Mouse (Mus musculus) retina, embryonic 14.5 days (tissue): ENCODE measurements around the gene Foxo1.

Experiments used
- DNase-seq: peaks from one replicate; pipeline ENCODE4 v3.0.0-alpha.2; 2015; ENCODE audit warnings: low spot score

Foxo1 gene

DNA sequence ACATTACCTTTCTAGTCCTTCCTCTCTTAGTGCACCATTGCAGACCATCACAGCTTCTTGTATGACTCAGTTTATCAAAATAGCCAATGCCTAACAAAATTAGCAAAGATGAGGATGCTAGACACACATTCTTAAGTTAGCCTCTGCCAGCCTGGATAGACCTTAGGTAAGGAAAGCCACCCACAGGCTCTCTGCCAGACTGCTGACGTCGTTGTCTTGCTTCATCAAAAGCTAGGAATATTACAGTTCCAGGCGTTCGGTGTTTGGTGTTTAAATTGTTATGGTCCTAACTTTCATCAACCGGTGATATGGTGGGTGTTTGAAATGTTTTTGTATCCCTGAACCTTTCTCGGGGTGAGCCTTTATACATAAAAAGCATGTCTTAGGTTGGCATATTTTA, 96.4 kb downstream of the Foxo1 start:
- no peak for DNase-seq

DNA sequence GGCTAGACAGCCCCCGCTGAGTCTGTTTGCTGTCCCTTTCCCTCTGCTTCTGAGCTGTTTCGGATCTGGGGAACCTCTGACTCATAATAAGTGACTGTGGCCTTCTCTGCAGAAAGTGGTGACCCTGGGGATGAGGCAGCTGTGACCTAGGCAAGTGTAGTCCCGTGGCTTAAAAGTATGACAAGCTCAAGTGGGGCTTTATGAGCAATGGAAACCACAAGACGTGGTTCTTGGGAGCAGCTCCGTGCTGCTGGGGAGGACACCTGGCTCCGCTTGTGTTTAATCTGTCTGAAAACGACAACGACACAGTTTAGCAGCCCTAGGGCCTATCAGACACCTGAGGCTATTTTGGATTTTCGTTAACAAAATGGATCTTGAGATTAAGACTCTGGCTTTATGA, 101.1 kb downstream of the Foxo1 start:
- no peak for DNase-seq

DNA sequence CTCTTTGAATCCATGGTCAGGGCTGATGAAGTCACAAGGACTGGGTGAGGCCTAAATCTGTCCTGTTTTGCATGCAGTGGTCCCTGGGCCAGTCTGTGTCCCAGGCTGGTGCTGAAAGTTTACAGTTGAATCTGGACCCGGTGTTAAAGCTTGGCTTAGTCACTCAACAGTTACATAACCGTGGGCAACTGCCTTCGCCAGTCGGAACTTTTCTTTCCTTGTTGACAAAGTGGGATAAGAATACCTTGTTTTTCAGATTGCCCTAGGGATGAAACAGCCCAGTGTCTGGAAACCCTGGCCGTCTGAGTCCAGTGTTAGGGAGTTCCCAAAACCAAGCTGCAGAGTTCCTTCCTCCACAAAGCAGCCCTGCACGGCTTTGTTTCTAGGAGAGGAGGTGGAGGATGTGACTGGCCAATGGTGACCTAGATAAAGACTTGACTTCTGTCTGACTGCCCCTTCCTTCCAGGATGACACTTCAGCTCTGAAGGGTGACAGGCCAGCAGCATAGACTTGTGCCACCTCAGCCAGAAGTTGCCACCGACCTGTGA, 101.8 kb downstream of the Foxo1 start:
- DNase-seq = no peak

DNA sequence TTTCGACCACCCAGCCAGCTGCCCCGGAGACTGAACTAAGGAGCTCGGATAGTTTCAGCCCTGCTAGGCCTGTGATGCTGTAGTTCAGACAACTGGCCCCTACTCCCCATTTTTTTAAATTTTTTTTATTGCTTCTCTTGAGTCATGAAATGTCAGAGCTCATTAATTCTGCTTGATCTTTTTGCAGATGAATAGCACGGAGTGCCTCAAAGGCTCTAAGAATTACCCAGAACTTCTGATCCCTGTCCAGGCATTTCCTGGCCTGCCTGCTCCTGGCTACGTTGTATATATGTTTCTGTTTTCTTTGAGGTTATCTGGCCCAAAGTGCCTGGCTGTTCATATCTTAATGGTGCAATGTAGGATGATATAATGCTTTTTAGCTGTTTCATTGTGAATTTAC, 108.8 kb downstream of the Foxo1 start:
- DNase-seq = peak; percentile 24

DNA sequence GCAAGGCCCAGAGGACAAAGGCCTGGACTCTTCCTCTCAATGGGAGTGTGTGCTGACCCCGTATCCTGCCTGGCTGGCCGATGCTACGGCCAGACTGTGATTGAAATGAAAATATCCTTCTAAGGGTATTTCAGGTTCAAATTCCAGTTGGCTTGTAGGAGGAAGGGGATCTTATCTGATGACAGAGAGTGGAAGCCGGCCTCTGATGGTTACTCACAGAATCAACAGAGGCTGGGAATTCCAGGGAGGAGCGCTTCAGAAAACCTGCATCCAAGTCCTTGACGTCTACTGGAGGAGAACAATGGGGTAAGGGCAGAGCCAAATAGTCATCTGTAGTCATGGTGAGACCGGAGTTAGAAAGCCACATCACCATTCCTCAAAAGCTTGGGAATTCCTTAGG, 115.2 kb downstream of the Foxo1 start:
- DNase-seq = no peak

DNA sequence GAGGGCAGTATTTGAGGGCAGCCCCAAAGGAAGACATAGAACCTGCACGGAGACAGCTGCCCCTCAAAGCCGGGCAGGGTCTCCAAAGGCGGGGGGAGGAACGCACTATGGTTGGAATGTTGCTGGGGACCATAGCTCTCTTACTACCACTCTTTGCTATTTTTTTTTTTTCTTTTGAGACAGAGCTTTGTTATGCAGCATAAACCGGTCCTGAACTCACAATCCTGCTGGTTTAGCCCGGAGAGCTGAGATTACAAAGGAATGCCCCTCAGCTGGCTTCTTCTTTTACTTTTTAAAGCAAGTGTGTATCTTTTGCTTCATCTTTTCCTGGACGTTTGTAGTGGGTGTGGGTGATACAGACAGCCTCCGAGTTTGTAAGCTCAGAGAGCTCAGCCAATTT, 118.2 kb downstream of the Foxo1 start:
- no peak for DNase-seq

DNA sequence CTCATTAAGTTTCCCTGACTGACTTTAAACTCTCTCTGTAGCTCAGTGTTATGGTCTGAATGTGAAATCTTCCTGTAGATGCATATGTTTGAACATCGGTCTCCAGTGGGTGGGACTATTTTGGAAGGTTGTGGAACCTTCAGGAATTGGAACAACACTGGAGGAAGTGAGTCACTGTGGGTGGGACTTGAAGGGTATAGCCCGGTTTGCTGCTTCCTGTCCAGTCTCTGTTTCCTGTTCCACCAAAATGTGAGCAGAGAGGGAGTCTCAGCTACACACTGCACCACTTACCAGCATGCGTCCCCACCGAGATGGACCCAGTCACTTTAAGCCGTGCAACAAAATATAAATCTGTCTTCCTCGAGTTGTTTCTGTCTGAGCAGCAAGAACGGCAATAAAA, 122.2 kb downstream of the Foxo1 start:
- DNase-seq = no peak

DNA sequence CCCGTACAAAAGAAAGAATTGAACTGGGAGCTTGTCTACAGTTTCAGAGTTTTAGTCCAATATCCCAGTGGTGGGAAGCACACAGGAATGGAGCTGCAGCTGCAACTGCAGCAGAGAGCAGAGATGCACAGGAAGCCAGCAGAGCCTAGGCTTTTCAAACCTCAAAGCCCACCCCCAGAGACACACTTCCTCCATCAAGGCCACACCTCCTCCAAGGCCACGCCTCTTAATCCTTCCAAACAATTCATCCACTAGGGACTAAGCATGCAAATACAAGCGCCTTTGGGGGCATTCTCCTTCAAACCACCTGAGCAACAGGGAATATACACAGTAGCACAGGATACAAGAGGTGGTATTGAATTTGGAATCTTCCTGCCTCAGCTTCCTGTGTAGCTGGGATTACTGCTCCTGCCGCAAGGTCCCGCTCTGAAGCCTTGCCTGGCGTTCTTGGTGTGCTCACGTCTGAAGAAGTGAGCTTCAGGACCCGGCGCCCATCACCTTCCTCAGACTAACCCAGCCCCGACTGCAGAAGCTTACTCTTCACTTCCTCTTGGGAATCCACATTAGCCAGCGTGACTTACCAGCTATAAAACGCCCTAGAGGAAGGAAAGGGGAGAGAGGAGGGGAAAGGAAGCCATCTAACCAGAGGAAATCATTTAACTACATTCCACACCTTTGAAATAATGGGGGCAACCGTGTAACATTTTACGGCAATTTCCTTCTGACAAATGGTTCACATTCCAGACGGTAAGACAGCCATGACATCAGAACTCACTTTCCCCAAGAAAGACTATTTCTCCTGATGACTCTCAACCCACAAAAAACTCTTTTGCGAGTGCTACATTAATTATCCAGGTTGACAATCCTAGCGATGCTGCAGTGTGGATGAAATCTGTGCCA, 122.9 kb downstream of the Foxo1 start:
- no peak for DNase-seq

DNA sequence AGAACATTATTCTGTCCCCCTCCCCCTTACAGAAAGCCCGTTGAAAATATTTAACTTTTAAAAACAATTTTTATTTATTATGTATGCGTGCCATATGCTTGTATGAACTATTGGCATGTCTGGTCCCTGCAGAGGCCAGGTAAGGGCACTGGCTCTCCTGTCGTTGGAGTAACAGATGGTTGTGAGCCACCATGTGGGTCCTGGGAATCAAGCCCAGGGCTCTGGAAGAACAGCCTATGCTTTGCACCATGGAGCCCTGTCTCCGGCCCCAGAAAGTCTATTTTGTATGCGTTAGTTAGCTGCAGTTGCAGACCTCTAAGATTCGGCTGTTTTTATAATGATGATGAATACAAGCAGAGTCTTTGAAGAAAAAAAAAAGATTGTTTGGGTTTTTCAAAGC, 123.8 kb downstream of the Foxo1 start:
- DNase-seq = no peak

DNA sequence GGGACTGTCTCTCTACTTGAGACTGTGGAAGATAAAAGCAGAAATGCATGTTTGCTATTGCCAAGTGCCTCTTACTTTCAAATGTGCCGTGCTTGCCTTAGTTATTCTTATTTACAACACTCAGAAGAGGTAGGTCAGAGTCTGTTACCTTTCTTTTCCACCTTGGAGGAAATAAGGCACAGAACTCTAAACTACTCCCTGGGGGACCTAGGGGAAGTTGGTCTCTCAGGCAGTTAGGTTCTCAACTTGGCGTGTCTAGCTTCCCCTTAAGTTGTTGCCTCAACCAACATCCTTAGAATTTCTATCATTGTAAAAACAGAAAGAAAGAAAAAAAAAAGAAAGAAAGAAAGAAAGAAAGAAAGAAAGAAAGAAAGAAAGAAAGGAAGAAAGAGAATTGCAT, 124.4 kb downstream of the Foxo1 start:
- DNase-seq = no peak

DNA sequence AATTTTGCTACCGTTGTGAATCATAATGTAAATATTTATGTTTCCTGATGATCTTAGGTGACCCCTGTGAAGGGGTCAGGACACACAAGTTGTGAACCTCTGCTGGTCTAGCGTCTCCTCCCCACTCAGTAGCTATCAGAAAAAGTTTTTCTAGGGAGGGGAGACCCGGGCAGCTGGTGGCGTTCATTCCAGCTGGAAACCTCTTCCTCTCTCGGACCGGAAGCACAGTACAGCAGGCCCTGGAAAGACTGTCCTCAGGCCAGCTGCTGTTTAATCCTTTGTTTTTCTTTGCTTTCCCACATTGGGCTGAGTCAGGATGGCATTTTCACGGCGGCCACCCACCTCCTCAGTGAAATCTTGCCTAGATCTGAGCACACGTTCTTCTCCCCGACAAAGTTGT, 125.0 kb downstream of the Foxo1 start:
- DNase-seq = no peak

DNA sequence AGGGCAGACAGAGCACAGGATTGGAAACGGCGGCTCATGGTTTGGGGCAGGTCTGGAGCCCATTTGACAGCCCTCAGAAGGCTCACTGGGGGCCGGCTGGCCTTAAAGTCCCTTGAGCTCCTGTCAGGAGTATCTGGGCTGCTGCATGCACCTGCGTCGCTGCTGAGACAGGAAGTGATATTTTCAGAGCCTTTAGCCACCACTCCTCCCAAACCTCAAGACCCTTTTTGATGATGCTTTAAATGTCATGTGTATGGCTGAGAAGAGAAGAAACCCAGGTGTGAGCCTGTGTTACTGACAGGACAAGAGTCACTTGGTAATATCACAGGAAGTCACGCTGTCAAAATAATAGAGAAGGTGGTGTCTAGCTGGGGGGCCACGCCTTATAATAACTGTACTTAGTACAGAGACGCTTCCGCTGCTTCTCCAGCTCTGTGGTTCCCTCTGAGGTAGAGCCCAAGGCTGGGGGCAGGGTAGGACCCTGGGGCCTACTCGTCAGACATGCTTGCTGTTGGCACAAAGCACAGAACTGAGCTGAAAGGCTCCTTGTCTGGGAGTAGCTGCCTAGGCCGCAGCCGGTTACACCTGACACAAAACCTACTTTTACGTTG, 128.1 kb downstream of the Foxo1 start:
- no peak for DNase-seq

DNA sequence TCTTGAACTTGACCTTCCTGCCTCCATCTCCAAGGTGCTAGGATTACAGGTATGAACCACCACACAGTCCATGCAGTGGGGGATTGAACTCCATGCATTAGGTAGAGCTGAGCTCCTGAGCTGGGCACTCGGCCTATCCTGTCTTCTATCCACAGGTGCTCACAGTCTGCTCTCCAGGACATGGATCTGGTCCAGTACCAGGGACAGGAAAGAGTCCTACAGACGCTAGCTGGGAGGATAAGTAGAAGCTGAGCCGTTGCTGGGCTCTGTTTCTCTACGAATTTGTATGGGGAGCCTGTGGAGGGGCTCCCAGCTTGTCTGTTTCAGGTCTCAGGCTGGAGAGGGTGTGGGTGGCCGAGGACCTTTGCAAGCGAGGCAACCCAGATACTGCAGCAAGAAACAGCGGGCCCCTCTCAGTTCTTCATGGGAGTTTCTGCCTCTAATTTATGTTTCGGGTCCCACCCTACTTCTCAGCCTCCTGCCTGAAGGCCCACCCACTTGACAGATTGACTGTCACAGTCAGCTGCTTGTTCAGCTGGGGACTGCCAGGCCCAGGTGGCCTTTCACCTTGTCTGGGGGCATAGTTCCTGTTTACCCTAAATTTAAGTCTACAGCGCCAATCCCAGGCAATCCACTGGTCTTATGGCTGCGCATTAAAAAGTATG, 128.9 kb downstream of the Foxo1 start:
- no peak for DNase-seq

DNA sequence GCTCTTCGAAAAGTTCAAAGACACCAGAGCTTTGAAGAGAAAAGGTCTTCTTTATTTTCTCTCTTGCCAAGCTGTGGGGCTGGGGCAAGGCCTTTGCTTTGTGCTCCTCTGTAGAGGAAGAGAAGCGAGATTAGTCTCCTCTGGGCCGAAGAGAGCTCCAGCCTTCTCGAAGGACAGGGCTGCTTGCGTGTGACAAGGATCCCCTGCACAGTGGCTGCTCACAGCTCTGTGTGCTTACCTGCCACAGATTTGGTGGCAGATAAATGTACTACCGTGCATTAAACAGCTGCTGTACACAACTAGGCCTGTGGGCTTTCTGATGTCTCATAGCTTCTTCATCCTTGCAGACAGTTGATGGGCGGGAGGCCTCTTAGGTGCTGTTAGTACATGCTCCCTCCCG, 129.8 kb downstream of the Foxo1 start:
- no peak for DNase-seq

DNA sequence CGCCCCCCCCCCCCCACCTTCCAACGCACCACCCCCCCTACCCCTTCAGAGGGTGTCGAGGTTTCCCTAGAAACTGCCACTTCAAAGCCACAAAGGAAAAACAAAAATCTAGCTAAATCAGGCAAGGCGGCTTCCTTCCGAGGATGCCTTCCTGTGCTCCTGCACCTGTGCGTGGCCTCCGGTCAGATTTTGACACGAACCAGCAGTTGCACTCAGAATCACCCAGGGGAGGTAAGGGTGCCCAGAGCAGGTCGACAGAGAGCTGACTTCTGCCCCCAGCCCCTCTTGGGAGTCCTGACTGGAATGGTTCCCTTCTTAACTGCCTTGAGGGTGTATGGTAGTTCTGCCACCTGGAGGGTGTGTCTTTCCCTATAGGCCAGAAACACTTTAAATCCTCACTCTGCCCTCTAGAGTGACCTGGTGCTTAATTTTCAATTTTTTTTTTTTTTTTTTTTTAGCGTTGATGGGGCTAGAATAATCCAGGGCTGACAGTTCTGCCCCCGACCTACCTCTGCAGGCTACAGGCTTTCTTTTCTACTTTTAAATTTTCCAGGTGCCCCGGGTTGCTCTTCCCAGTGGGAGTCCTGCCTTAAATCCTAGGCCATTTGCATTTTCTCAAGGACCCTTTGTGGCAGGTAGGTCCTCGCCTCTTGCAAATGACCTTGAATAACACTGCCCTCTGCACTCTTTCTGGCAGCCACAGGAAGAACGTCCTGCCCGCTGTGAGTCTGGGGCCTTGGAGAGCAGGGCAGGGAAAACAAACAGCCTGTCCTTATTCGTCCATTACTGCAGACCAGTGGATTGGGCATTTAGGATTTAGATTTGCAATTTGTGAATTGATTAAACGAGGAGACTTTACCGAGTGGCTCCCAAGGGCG, 132.4 kb downstream of the Foxo1 start:
- no peak for DNase-seq

DNA sequence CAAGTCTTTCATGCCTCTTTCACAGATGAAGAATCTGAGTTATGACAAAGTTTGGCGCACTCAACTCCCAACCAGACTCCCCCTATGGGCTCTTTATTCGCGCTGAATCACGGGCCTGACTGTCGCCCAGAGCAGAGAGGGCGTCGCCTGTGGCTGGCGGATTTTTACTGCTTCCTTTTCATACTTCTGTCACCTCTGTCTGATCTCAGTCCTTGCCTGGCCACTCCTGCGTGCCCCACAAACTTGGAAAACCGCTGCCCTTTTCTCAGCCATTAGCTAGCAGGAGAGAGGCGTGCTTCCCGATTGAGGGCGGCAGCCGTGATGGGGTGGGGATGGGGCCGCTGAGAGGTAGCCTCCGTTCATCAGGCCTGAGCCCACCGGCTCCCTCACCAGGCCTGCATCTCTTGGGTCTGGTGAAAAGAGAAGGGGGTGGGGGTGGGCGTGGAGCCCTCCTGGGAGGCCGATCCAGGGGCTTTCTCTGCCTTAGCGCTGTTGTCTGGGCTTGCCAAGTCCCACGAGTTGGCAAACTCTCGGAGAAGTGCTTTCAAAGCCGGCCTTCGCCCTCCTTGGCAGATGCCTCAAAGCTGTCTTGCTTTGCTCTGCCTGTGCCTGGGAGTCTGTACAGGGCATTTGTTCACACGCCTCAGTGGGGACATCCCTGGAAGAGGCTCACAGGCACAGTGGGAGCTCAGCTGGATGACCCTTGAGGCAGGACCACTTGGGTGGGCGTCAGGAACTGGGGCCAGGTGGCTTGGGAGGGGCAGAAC, 133.2 kb downstream of the Foxo1 start:
- DNase-seq = peak; percentile 57
